11 mouse cellular contexts compared by ENCODE assay signal in genomic region chr17:33091630-33092029, GRCm38 (mm10). TPM values are rescaled to one million over a fixed set of nuclear protein-coding genes. Genes with fewer than 3 reads are reported as not detected.
A peak's percentile ranks its signal among the peaks of the same experiment; 100 is the strongest.
DNase-seq lines count a peak whose midpoint lies in the region; ATAC-seq lines count a peak whose summit lies in the region.
"Had no signal": no experiment of that assay in that cellular context is flagged by ENCODE, and none has a peak within 500 bp of the region (broad histone marks: within the 10 kb centered on the region; RNA-seq: fewer than 3 reads in every experiment).

No protein-coding gene starts in this region.

- H3K9ac ChIP-seq in kidney, embryonic 14.5 days (ENCODE audit: low read depth, low read length), result no peak overlapping the region
- H3K9ac ChIP-seq in hindbrain, embryonic 14.5 days, result no peak overlapping the region
- no peak overlapping the region for H3K9ac ChIP-seq in neural tube, embryonic 14.5 days (replicated peaks; ENCODE audit: low read depth, low read length)
- no peak overlapping the region for H3K9ac ChIP-seq in heart, embryonic 11.5 days (ENCODE audit: low read depth, low read length)

- H3K36me3 ChIP-seq in kidney, embryonic 14.5 days (ENCODE audit: control insufficient read depth, insufficient read depth, low read length), result no peaks in the 10 kb centered on the region
- H3K36me3 ChIP-seq in hindbrain, embryonic 14.5 days (replicated peaks; ENCODE audit: control insufficient read depth, insufficient read depth), result no peaks in the 10 kb centered on the region
- no peaks in the 10 kb centered on the region for H3K36me3 ChIP-seq in neural tube, embryonic 14.5 days (ENCODE audit: control insufficient read depth, insufficient read depth, low read length)
- no peaks in the 10 kb centered on the region for H3K36me3 ChIP-seq in heart, embryonic 11.5 days (ENCODE audit: control insufficient read depth, insufficient read depth, low read length)

- 0 out of 2 replicates have a peak, but pooled peaks cover 3% of the 10 kb centered on the region for H3K4me1 ChIP-seq in kidney, embryonic 14.5 days (ENCODE audit: control insufficient read depth, insufficient read depth, low read length)
- H3K4me1 ChIP-seq in hindbrain, embryonic 14.5 days (replicated peaks; ENCODE audit: control insufficient read depth, insufficient read depth, low read length), result peaks cover 11% of the 10 kb centered on the region
- peaks cover 10% of the 10 kb centered on the region; the same call in 1 of the 2 replicates for H3K4me1 ChIP-seq in neural tube, embryonic 14.5 days (ENCODE audit: control insufficient read depth, insufficient read depth, low read length)
- H3K4me1 ChIP-seq in heart, embryonic 11.5 days (ENCODE audit: control insufficient read depth, insufficient read depth, low read length), result peaks cover 6% of the 10 kb centered on the region

- peak overlapping the region; percentile 47 for H3K4me2 ChIP-seq in kidney, embryonic 14.5 days (replicated peaks; ENCODE audit: low read depth, low read length)
- peak overlapping the region; percentile 82 for H3K4me2 ChIP-seq in hindbrain, embryonic 14.5 days (replicated peaks)
- H3K4me2 ChIP-seq in neural tube, embryonic 14.5 days (ENCODE audit: low read depth, low read length), result peak overlapping the region; percentile 58; the same call in 1 of the 2 replicates
- H3K4me2 ChIP-seq in heart, embryonic 11.5 days, result no peak overlapping the region

- no peaks in the 10 kb centered on the region for H3K27me3 ChIP-seq in kidney, embryonic 14.5 days (ENCODE audit: control insufficient read depth, insufficient read depth, low read length)
- H3K27me3 ChIP-seq in hindbrain, embryonic 14.5 days (ENCODE audit: control insufficient read depth, insufficient read depth, low read length), result no peaks in the 10 kb centered on the region; the same call in 1 of the 2 replicates
- H3K27me3 ChIP-seq in neural tube, embryonic 14.5 days (ENCODE audit: control insufficient read depth, insufficient read depth, low read length), result no peaks in the 10 kb centered on the region
- H3K27me3 ChIP-seq in heart, embryonic 11.5 days (ENCODE audit: control insufficient read depth, insufficient read depth, low read length), result no peaks in the 10 kb centered on the region

- H3K4me3 ChIP-seq in kidney, embryonic 14.5 days (ENCODE audit: low read length), result peak overlapping the region; percentile 50; the same call in 1 of the 2 replicates
- H3K4me3 ChIP-seq in hindbrain, embryonic 14.5 days (replicated peaks; ENCODE audit: low read length), result peak overlapping the region; percentile 56; the same call in 1 of the 2 replicates
- H3K4me3 ChIP-seq in neural tube, embryonic 14.5 days (ENCODE audit: low read depth, low read length), result no peak overlapping the region; the same call in 1 of the 2 replicates
- H3K4me3 ChIP-seq in heart, embryonic 11.5 days (ENCODE audit: low read depth, low read length), result no peak overlapping the region

- ATAC-seq in kidney, embryonic 14.5 days (ENCODE audit: low FRiP score, low TSS enrichment), result no peak
- no peak for ATAC-seq in hindbrain, embryonic 14.5 days (ENCODE audit: low FRiP score)
- no peak for ATAC-seq in neural tube, embryonic 14.5 days (ENCODE audit: low read depth)
- ATAC-seq in heart, embryonic 11.5 days (replicated peaks; ENCODE audit: insufficient number of reproducible peaks, low FRiP score, low TSS enrichment), result no peak

- 64% methylated on average over 1 of the region's 1 CpGs for WGBS in kidney, embryonic 14.5 days
- 39% methylated on average over 1 of the region's 1 CpGs for WGBS in hindbrain, embryonic 14.5 days
- WGBS in neural tube, embryonic 14.5 days, result 46% methylated on average over 1 of the region's 1 CpGs
- 89% methylated on average over 1 of the region's 1 CpGs for WGBS in heart, embryonic 11.5 days (ENCODE audit: insufficient replicate concordance)

- no peak for DNase-seq in kidney, adult 18-20 months
- no peak for DNase-seq in hindbrain, embryonic 14.5 days (ENCODE audit: low spot score)
- DNase-seq in lung, postnatal 10 days, result peak; percentile 44
- DNase-seq in layer of hippocampus, postnatal 10 days (ENCODE audit: low spot score in 2 of 2), result no peak
- no peak for DNase-seq in layer of hippocampus, adult 18-20 months (ENCODE audit: low spot score in 2 of 2)

- H3K27ac ChIP-seq in kidney, embryonic 14.5 days (ENCODE audit: low read depth, low read length), result no peak overlapping the region
- peak overlapping the region; percentile 92; the same call in 1 of the 2 replicates for H3K27ac ChIP-seq in hindbrain, embryonic 14.5 days
- H3K27ac ChIP-seq in neural tube, embryonic 14.5 days (ENCODE audit: low read depth, low read length), result no peak overlapping the region
- no peak overlapping the region for H3K27ac ChIP-seq in heart, embryonic 11.5 days (ENCODE audit: low read depth, low read length)

- H3K9me3 ChIP-seq in kidney, embryonic 14.5 days (ENCODE audit: control insufficient read depth, low read length), result no peaks in the 10 kb centered on the region
- H3K9me3 ChIP-seq in hindbrain, embryonic 14.5 days (ENCODE audit: control insufficient read depth, low read length), result no peaks in the 10 kb centered on the region
- H3K9me3 ChIP-seq in neural tube, embryonic 14.5 days (ENCODE audit: control insufficient read depth, low read length), result no peaks in the 10 kb centered on the region
- no peaks in the 10 kb centered on the region for H3K9me3 ChIP-seq in heart, embryonic 11.5 days (replicated peaks; ENCODE audit: control insufficient read depth, low read length)

RNA-seq across cellular contexts. Expression of gene Zfp563, which starts 2.5 kb away (rescaled TPM):
- 6.4 TPM in 2 replicates for polyA plus RNA-seq in kidney, embryonic 14.5 days (2014; fragmentation: Nextera tagmentation; extraction: Ambion mirVana)
- 20.9 and 25.6 TPM in 2 replicates for polyA plus RNA-seq in hindbrain, embryonic 14.5 days (2014; fragmentation: Nextera tagmentation; extraction: Ambion mirVana)
- 23.0 and 30.1 TPM in 2 replicates for polyA plus RNA-seq in neural tube, embryonic 14.5 days (2014; fragmentation: Nextera tagmentation; extraction: Ambion mirVana)
- 10 to 100 TPM; 20.6 to 21.5 TPM for total RNA-seq in layer of hippocampus, postnatal 10 days (2021)
- polyA plus RNA-seq in heart, embryonic 11.5 days (2014; fragmentation: Nextera tagmentation; extraction: Ambion mirVana), result 5.8 and 6.6 TPM in 2 replicates
- 10 to 100 TPM; 21.7 TPM for total RNA-seq in layer of hippocampus, adult 18-20 months (2021)

RNA-seq across cellular contexts. Expression of gene 4921501E09Rik, which starts 23.8 kb away (rescaled TPM):
- not detected in 2 replicates for polyA plus RNA-seq in kidney, embryonic 14.5 days (2014; fragmentation: Nextera tagmentation; extraction: Ambion mirVana)
- polyA plus RNA-seq in hindbrain, embryonic 14.5 days (2014; fragmentation: Nextera tagmentation; extraction: Ambion mirVana), result not detected in 2 replicates
- not detected in 2 replicates for polyA plus RNA-seq in neural tube, embryonic 14.5 days (2014; fragmentation: Nextera tagmentation; extraction: Ambion mirVana)
- not detected for total RNA-seq in layer of hippocampus, postnatal 10 days (2021)
- polyA plus RNA-seq in heart, embryonic 11.5 days (2014; fragmentation: Nextera tagmentation; extraction: Ambion mirVana), result not detected in 2 replicates
- not detected for total RNA-seq in layer of hippocampus, adult 18-20 months (2021)
- total RNA-seq: gastrocnemius, postnatal 10 days; heart, postnatal 4 days had no signal
- polyA plus RNA-seq: liver, embryonic 16.5 days had no signal

RNA-seq across cellular contexts. Expression of gene Morc2b, which starts 47.9 kb away (rescaled TPM):
- not detected in 2 replicates for polyA plus RNA-seq in kidney, embryonic 14.5 days (2014; fragmentation: Nextera tagmentation; extraction: Ambion mirVana)
- polyA plus RNA-seq in hindbrain, embryonic 14.5 days (2014; fragmentation: Nextera tagmentation; extraction: Ambion mirVana), result 0.47 and 0.58 TPM in 2 replicates
- polyA plus RNA-seq in neural tube, embryonic 14.5 days (2014; fragmentation: Nextera tagmentation; extraction: Ambion mirVana), result 0.76 and 0.90 TPM in 2 replicates
- total RNA-seq in layer of hippocampus, postnatal 10 days (2021), result 1 to 10 TPM; 1.0 to 1.2 TPM
- not detected in 2 replicates for polyA plus RNA-seq in heart, embryonic 11.5 days (2014; fragmentation: Nextera tagmentation; extraction: Ambion mirVana)
- 1 to 10 TPM; 3.6 to 3.7 TPM for total RNA-seq in layer of hippocampus, adult 18-20 months (2021)
- polyA plus RNA-seq: liver, embryonic 16.5 days had no signal

RNA-seq across cellular contexts. Expression of gene Zfp763, which starts 58.4 kb away (rescaled TPM):
- polyA plus RNA-seq in kidney, embryonic 14.5 days (2014; fragmentation: Nextera tagmentation; extraction: Ambion mirVana), result 11.9 and 18.5 TPM in 2 replicates
- 29.1 and 31.2 TPM in 2 replicates for polyA plus RNA-seq in hindbrain, embryonic 14.5 days (2014; fragmentation: Nextera tagmentation; extraction: Ambion mirVana)
- 33.6 and 34.4 TPM in 2 replicates for polyA plus RNA-seq in neural tube, embryonic 14.5 days (2014; fragmentation: Nextera tagmentation; extraction: Ambion mirVana)
- 10 to 100 TPM; 17.9 to 22.3 TPM for total RNA-seq in layer of hippocampus, postnatal 10 days (2021)
- polyA plus RNA-seq in heart, embryonic 11.5 days (2014; fragmentation: Nextera tagmentation; extraction: Ambion mirVana), result 7.4 and 8.4 TPM in 2 replicates
- 10 to 100 TPM; 16.3 to 23.5 TPM for total RNA-seq in layer of hippocampus, adult 18-20 months (2021)

Comparison
In these comparisons a context has a peak if more than half of its experiments do, and no peak if none do; other contexts are left out.
1. H3K4me3 ChIP-seq: peak in kidney, embryonic 14.5 days (single experiment) and hindbrain, embryonic 14.5 days (single experiment); none in neural tube, embryonic 14.5 days (single experiment) and heart, embryonic 11.5 days (single experiment).